Mouse (Mus musculus): ENCODE measurements around the gene Srrm4. TPM values are rescaled to one million over a fixed set of nuclear protein-coding genes. Genes with fewer than 3 reads are reported as not detected.

Srrm4 gene
- polyA plus RNA-seq, 1 experiment from 2014 or later = 19.2 TPM

GRCm38 (mm10) chr5:116409689-116410590 is 181.7 kb downstream of the Srrm4 start:
- Histone ChIP-seq H3K4me1 (replicated peaks) (peaks cover 38% of the 10 kb centered on the region), H3K36me3 (no peaks in the 10 kb centered on the region), H3K4me2 (peak overlapping the region; percentile 29; the same call in 1 of the 2 replicates), H3K4me3 (no peak overlapping the region), H3K27ac (replicated peaks) (peak overlapping the region; percentile 20; the same call in 1 of the 2 replicates), H3K9me3 (no peaks in the 10 kb centered on the region), H3K9ac (0 out of 2 replicates have a peak overlapping the region, but pooled peaks have one; percentile 8), H3K27me3 (no peaks in the 10 kb centered on the region)
- under 1% methylated on average over 16 of the region's 16 CpGs for WGBS
- no peak for ATAC-seq (ENCODE audit: low read depth)

DNA sequence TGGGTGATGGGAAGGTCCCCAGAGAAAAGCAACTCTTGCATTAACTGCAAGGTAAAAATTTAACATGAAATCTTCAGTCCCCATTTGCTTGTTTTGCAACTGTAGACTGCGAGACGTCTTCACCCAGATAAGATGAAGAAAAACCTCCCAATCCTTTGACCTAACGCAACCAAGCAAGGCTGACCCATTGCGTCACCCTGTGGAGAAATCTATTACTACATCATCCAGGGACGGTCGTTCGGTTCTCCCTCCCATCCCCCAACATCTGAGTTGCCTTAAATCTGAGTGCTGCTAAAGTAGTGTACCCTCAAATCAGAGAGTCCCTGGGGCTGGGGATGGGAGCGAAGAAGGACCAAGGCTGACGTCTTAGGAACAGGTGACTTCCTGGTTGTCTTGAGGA is 182.7 kb downstream of the Srrm4 start:
- Histone ChIP-seq H3K27me3 (no peaks in the 10 kb centered on the region), H3K27ac (replicated peaks) (no peak overlapping the region), H3K9ac (no peak overlapping the region), H3K4me1 (replicated peaks) (peaks cover 38% of the 10 kb centered on the region), H3K36me3 (no peaks in the 10 kb centered on the region), H3K4me3 (no peak overlapping the region), H3K9me3 (no peaks in the 10 kb centered on the region), H3K4me2 (no peak overlapping the region)
- WGBS = 60% methylated on average over 9 of the region's 9 CpGs
- no peak for ATAC-seq (ENCODE audit: low read depth)

DNA sequence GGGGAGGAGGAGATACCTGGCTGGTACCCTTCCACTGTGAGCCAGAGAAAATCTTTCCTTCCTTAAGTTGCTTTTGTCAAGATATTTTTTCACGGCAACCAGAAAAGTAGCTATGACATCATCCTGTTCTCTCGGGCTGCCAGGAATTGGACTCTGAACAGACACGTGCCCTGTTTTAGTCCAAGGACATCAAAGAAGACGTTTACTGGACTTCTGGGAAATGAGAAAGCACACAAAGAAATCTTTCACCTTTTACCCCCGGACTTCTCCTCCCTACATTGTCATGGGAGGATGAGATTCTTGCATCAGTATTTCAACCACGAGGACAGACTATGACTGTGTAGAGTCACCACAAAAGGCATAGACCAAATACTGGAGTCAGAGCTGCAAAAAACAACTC is 183.7 kb downstream of the Srrm4 start:
- H3K4me3 ChIP-seq = no peak overlapping the region
- ATAC-seq (ENCODE audit: low read depth) = no peak
- H3K27ac ChIP-seq (replicated peaks) = no peak overlapping the region
- H3K27me3 ChIP-seq = no peaks in the 10 kb centered on the region
- H3K9me3 ChIP-seq = no peaks in the 10 kb centered on the region
- H3K4me2 ChIP-seq = no peak overlapping the region
- H3K9ac ChIP-seq = no peak overlapping the region
- no peaks in the 10 kb centered on the region for H3K36me3 ChIP-seq
- 25% methylated on average over 6 of the region's 6 CpGs for WGBS
- peaks cover 38% of the 10 kb centered on the region for H3K4me1 ChIP-seq (replicated peaks)

- ATAC-seq (ENCODE audit: low read depth) = no peak
- Histone ChIP-seq H3K4me1 (replicated peaks) (peaks cover 38% of the 10 kb centered on the region), H3K27me3 (no peaks in the 10 kb centered on the region), H3K27ac (replicated peaks) (no peak overlapping the region), H3K9me3 (no peaks in the 10 kb centered on the region), H3K9ac (no peak overlapping the region), H3K36me3 (no peaks in the 10 kb centered on the region), H3K4me3 (no peak overlapping the region), H3K4me2 (no peak overlapping the region)
- 28% methylated on average over 4 of the region's 4 CpGs for WGBS
These were observed 184.3 kb downstream of the Srrm4 start for GRCm38 (mm10) chr5:116407321-116407720.

GRCm38 (mm10) chr5:116406507-116406906 is 185.1 kb downstream of the Srrm4 start:
- H3K27me3 ChIP-seq = no peaks in the 10 kb centered on the region
- WGBS = 79% methylated on average over 3 of the region's 3 CpGs
- no peak for ATAC-seq (ENCODE audit: low read depth)
- H3K36me3 ChIP-seq = no peaks in the 10 kb centered on the region
- H3K27ac ChIP-seq (replicated peaks) = no peak overlapping the region
- no peak overlapping the region for H3K9ac ChIP-seq
- no peak overlapping the region for H3K4me2 ChIP-seq
- H3K4me3 ChIP-seq = no peak overlapping the region
- H3K9me3 ChIP-seq = no peaks in the 10 kb centered on the region
- H3K4me1 ChIP-seq (replicated peaks) = peaks cover 38% of the 10 kb centered on the region

GRCm38 (mm10) chr5:116405934-116406333 is 185.7 kb downstream of the Srrm4 start:
- Histone ChIP-seq H3K27ac (replicated peaks) (no peak overlapping the region), H3K4me1 (replicated peaks) (peaks cover 34% of the 10 kb centered on the region), H3K9ac (no peak overlapping the region), H3K27me3 (no peaks in the 10 kb centered on the region), H3K4me3 (no peak overlapping the region), H3K9me3 (no peaks in the 10 kb centered on the region), H3K4me2 (no peak overlapping the region), H3K36me3 (no peaks in the 10 kb centered on the region)
- WGBS = 97% methylated on average over 1 of the region's 1 CpGs
- ATAC-seq (ENCODE audit: low read depth) = no peak

DNA sequence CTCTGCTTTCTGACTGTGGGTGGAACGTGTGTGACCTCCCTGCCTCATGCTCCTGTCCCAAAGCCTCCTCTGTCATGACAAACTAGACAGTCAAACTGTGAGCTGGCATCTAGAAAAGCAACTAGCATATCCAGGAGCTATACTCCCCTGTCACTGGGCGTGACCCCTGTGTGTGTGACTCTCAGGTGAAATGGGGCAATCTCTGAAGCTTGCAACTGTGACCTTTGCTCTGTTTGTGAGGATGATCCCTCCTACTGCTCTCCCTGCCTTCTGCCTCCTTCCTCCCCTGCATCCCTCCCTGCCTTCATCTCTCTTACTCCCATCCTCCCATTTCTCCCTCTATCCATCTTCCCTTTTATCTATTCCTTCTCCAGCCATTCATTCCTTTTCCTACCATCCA is 187.6 kb downstream of the Srrm4 start:
- Histone ChIP-seq H3K27me3 (no peaks in the 10 kb centered on the region), H3K4me1 (replicated peaks) (peaks cover 16% of the 10 kb centered on the region), H3K4me3 (no peak overlapping the region), H3K9ac (no peak overlapping the region), H3K27ac (replicated peaks) (no peak overlapping the region), H3K36me3 (no peaks in the 10 kb centered on the region), H3K9me3 (no peaks in the 10 kb centered on the region), H3K4me2 (no peak overlapping the region)
- ATAC-seq (ENCODE audit: low read depth) = no peak
- WGBS = 90% methylated on average over 2 of the region's 2 CpGs

- ATAC-seq (ENCODE audit: low read depth) = no peak
- Histone ChIP-seq H3K9me3 (no peaks in the 10 kb centered on the region), H3K4me2 (no peak overlapping the region), H3K4me1 (replicated peaks) (no peaks in the 10 kb centered on the region), H3K4me3 (no peak overlapping the region), H3K27me3 (no peaks in the 10 kb centered on the region), H3K27ac (replicated peaks) (no peak overlapping the region), H3K9ac (no peak overlapping the region), H3K36me3 (no peaks in the 10 kb centered on the region)
- WGBS = 91% methylated on average over 3 of the region's 3 CpGs
These were observed 190.8 kb downstream of the Srrm4 start for GRCm38 (mm10) chr5:116400801-116401200.

- ATAC-seq (ENCODE audit: low read depth) = no peak
- WGBS = 70% methylated on average over 8 of the region's 8 CpGs
- no peaks in the 10 kb centered on the region for H3K36me3 ChIP-seq
These were observed 191.4 kb downstream of the Srrm4 start for GRCm38 (mm10) chr5:116400042-116400730.

GRCm38 (mm10) chr5:116396104-116396503 is 195.5 kb downstream of the Srrm4 start:
- H3K36me3 ChIP-seq = no peaks in the 10 kb centered on the region
- H3K27ac ChIP-seq (replicated peaks) = no peak overlapping the region
- H3K27me3 ChIP-seq = no peaks in the 10 kb centered on the region
- H3K4me3 ChIP-seq = no peak overlapping the region
- 87% methylated on average over 5 of the region's 5 CpGs for WGBS
- ATAC-seq (ENCODE audit: low read depth) = no peak
- no peak overlapping the region for H3K4me2 ChIP-seq
- no peaks in the 10 kb centered on the region for H3K4me1 ChIP-seq (replicated peaks)
- H3K9me3 ChIP-seq = no peaks in the 10 kb centered on the region
- H3K9ac ChIP-seq = no peak overlapping the region

More at GRCm38 (mm10) chr5:116400042-116400730, 191.4 kb downstream of the Srrm4 start:
- no peaks in the 10 kb centered on the region for H3K9me3 ChIP-seq
- no peak overlapping the region for H3K9ac ChIP-seq
- no peaks in the 10 kb centered on the region for H3K27me3 ChIP-seq
- no peaks in the 10 kb centered on the region for H3K4me1 ChIP-seq (replicated peaks)
- no peak overlapping the region for H3K4me2 ChIP-seq
- no peak overlapping the region for H3K4me3 ChIP-seq
- H3K27ac ChIP-seq (replicated peaks) = no peak overlapping the region

DNA sequence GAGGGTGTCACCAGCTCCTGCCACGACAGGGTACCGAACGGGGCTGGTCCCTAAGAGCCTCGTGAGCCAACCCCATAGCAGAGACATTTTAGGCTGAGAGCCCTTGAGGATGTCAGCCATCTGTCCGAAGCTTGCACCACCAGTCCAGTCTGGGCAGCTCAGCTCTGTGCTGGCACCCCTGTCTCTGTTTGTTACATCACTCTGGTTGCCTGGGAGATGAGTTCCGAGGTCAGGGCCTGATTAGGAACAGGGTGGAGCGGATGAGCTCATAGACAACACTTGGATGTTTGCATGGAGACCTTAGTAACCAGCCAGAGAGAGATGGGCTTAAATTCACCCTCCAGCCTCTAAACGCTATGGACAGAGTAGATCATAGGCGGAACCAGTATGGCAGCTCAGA is 199.0 kb downstream of the Srrm4 start:
- no peaks in the 10 kb centered on the region for H3K4me1 ChIP-seq (replicated peaks)
- no peak for ATAC-seq (ENCODE audit: low read depth)
- no peaks in the 10 kb centered on the region for H3K9me3 ChIP-seq
- no peaks in the 10 kb centered on the region for H3K27me3 ChIP-seq
- no peak overlapping the region for H3K4me3 ChIP-seq
- H3K9ac ChIP-seq = no peak overlapping the region
- H3K27ac ChIP-seq (replicated peaks) = no peak overlapping the region
- 83% methylated on average over 9 of the region's 9 CpGs for WGBS
- H3K4me2 ChIP-seq = no peak overlapping the region
- H3K36me3 ChIP-seq = no peaks in the 10 kb centered on the region

DNA sequence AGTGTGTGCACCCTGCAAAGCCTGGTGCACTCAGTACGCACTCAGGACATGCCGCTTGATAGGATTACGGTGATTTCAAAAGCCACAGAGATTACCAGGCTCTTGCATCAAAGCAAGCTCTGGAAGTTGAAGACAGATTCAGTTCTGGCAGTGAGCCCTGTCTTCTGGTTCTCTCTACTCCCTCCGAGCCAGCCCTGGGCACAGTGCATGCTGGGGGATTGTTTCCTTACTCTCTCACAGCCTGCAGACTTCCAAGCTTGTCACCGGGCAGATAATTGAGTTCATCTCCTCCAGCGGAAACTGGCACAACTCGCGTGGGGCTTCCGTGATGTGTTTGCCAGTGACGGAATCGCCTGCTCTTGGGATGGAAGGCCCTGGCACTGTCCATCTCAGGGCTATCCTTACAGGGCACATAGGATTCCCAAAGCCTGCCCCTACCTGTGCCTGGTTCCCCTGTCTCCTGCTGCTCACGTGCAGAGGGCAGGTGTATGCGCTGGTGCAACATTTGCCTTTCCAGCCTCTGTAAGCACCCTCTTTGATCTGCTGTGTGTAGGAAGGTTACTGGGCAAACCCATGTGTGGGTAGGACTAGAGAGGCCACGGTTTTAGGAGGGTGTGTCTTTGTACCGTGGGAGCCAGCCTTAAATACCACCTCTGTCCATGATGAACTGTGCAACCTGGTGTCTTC is 201.6 kb downstream of the Srrm4 start:
- Histone ChIP-seq H3K4me2 (no peak overlapping the region), H3K27ac (replicated peaks) (no peak overlapping the region), H3K4me3 (no peak overlapping the region), H3K27me3 (no peaks in the 10 kb centered on the region), H3K36me3 (no peaks in the 10 kb centered on the region), H3K9ac (no peak overlapping the region), H3K4me1 (replicated peaks) (no peaks in the 10 kb centered on the region), H3K9me3 (no peaks in the 10 kb centered on the region)
- no peak for ATAC-seq (ENCODE audit: low read depth)
- WGBS = 77% methylated on average over 15 of the region's 15 CpGs
